Mouse (Mus musculus) liver, adult 2 months (tissue): ENCODE data around the gene Fam131a.

Source experiments
- CTCF ChIP-seq: fragments of 200-500 bp; IDR thresholded peaks from 2 replicates; pipeline ENCODE4 v1.5.1; 2011; ENCODE audit warnings: low read depth, low read length, control low read depth
- POLR2A ChIP-seq: fragments of 200-500 bp; IDR thresholded peaks from 2 replicates; pipeline ENCODE4 v1.6.1; 2011; ENCODE audit warnings: low read length, control low read depth; ENCODE audit not compliant: insufficient read depth; ENCODE audit errors: extremely low read depth

GRCm38 (mm10) chr16:20657661-20658060 lies 35.4 kb upstream of the Fam131a start:
- no peak for TF ChIP-seq CTCF
- no peak for TF ChIP-seq POLR2A
